Mouse (Mus musculus): ENCODE results near the gene Psmb10.

Psmb10 gene

DNA sequence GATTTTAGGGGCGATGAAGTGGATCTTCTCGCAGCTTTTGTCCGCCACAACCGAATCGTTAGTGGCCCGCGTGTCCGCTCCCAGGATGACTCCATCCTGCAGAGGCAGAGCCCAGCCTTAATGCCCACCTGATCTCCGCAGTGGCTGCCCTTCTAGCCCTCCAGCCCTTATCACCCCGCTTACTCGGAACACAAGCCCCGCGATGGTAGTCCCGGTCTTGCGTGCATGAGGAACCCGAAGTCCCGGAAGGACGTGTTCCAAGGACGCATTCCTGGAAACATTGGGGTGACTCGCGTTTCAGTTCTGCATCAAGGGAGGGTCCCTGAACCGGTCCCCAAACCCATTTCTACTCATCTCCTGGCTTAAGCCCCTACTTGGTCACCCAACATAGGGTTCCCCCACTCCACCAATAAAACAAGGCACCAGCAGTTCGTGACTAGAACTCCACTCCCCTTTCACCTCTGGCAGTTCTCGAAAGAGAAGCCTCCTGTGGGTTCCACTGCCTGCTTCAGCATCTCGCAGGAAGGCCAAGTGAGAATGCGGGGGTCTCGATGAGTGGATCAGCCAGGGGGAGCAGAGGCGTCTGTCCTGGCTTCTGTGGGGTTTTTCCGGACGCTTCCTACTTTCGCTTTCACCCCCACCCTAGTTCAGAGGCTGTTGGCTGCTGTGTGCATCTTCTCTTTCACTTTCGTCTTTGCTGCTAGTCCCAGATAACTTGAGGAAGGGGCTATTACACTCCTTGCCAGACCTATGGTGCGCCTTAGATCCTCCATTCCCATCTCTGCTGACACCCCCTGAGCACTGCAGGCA lies 543 bp downstream of the Psmb10 start:
- peak; percentile 55 for DNase-seq (ENCODE audit: low spot score)

DNA sequence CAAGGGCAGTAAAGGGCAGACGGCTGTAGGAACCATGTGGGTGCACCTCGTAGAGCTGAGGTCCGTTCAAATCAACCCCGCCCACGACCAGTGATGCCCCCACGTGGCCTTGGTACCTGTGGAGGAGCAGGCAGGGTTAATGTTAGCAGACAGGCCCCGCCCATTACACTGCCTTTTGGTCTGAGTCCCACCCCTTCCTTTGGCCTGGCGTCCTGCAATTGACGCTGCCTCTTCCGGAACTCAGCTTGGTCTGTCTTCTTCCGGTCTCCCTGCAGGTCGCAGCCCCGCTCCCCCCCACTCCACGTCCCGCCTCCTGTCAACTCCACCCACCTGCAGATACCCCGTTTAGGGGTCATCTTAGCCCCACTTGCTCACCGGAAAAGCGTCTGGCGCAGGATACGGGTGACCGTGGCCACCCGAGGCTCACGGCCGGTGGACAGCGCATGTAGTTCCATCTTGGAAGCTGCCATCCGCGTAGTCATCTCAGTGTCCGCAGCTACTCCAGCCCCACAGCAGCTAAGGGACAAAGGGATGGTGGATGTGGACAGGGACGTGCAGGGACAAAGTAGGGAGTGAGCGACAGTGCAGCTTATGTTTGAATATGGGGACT lies 1.3 kb downstream of the Psmb10 start:
- DNase-seq (ENCODE audit: low spot score), result peak; percentile 92

DNA sequence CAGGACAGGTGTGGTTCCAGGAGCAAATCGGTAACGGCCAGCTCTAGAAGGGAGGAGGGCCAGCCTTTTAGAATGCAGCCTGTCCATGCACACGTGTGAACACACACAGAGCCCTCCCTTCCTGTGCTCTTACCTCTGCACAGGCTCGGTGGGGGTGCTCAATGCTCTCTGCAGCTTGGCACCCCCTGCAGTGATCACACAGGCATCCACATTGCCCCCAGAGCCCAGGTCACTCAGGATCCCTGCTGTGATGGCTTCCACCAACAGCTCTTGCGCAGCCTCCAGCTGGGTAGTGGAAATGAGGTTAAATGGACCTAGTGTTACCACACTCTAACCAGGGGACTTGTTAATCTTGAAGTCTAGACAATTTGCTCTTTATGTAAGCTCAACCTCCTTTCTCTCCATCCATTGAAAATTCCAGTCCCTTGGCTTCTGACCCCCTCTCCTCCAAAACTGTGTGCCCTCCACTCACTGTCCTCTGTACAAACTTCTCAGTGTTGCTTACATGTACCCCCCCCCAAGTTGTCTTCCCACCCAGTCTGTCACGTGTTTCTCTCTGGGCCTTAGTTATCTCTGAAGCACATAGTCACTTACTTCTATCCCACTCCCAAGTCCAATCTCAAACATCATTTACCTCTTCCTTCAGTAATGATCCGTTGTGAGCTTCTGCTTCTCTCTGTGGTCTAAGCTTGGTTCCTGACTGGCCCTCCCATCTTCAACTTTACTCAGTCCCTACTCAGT lies 2.2 kb downstream of the Psmb10 start:
- no peak for DNase-seq (ENCODE audit: low spot score)

DNA sequence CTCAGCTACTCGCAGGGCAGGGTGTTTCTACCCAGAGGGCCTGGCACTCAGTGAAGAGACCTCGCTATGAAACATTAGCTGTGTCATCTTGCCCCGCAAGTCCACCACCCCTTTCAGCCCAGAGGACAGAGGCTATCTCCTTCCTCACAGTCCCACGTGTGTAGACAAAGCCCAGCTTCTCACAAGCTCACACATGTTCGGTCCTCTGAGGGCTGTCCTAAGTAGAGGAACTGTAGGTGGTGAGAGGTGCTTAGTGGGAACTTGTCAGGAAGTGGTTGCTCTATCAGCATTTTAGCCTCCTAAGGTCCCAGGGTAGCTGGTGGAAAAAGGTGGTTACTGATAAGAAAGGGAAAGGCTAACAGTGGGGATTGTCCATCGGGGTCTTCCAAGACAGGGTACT lies 3.1 kb downstream of the Psmb10 start:
- DNase-seq (ENCODE audit: low spot score), result no peak

DNA sequence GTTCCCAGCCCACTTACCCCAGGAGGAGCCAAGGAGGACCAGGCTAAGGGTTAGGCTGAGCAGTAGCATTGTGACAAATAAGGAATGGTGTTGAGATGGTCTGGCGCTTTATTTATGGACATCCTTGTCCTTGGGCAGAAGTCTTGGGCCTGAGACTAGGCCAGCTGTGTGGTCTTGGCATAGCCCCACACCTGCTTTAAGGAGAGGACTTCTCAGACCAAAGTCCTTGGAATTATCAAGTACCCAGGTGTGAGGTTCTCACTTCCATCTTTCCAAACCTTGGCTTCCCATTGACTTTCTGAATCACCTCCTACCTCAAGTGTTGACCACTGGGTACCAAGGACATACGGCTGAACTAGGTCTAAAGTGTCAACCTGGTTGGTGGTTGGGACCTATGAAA lies 4.5 kb downstream of the Psmb10 start, which contains the start of gene Ctrl:
Gene Ctrl, minus strand, starts transcription at position 101 of the 400 bp plus-strand sequence.
- no peak for DNase-seq (ENCODE audit: low spot score)

DNA sequence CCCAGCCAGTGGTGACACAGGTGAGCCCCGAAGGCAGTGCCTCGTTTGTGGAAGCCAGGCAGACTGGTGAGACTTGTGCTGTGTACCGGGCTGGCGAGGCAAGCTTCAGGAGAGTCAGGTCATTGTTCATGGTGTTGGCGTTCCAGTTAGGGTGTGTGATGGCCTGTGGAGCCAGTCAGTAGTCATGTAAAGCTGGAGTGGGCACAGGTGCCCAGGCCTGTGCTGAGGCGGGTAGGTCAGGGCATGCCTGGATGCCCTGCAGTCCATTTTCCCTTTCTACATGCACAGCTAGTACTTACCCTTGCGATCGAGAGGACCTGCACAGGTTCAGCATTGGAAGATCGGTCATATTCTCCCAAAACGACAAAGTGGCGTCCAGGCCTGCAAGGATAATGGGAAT lies 5.7 kb downstream of the Psmb10 start:
- no peak for DNase-seq (ENCODE audit: low spot score)

DNA sequence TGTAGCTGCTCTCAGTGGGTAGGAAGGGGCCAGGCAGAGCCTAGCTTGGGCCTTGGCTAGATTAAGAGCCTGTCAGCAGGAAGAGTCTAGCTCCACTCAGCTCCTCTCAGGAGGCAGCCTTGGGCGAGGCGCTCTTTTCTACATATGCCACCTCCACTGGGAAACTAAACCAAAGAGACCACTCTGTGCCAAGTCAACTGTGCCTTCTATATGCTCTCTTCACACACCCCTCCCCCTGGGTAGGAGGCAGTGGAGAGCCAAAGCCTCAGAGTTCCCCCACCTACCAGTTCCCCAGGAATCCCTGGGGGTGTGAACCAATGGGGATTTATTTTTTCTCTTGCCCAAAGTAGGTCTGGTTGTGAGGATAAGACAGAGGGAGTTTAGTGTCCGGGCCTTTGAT lies 7.0 kb downstream of the Psmb10 start:
- DNase-seq (ENCODE audit: low spot score), result no peak

DNA sequence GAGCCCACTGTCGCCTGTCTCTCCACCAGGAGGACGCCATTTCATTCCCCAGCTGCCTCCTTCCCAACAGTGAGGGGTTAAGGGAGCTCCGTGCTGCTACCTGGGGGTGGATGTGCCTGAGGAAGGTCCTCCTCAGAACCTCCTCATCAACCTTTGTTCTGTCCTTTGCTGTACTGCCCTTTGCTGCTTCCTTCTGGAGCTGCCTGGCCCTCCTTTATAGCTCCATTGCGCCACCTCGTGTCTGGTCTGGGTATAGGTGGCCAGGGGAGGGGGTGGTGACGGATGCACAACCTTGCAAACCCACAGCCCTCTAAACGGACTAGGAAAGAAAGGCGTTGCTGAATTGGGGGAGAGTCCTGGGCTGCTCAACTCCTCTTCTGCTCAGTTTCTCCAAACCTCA lies 7.6 kb downstream of the Psmb10 start:
- peak; percentile 83 for DNase-seq (ENCODE audit: low spot score)

DNA sequence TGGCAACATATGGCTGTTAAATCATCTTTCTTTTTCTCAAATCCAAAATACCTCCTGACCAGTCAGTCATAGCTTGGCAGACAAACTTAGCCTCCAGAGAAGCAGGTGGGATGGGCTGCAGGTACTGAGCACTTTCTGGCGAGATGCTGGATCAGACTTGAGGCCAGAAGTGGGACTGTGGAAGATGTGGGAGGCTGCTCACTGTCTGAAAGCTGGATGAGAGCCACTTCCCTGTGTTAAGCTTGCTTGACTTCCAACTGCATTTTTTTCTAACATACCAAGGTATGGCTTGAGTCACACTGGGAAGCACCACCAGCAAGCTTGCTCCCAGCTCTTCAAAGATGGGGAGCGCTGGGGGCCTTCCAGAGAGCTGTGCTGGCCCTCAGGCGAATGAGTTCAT lies 13.1 kb downstream of the Psmb10 start:
- DNase-seq (ENCODE audit: low spot score), result no peak

DNA sequence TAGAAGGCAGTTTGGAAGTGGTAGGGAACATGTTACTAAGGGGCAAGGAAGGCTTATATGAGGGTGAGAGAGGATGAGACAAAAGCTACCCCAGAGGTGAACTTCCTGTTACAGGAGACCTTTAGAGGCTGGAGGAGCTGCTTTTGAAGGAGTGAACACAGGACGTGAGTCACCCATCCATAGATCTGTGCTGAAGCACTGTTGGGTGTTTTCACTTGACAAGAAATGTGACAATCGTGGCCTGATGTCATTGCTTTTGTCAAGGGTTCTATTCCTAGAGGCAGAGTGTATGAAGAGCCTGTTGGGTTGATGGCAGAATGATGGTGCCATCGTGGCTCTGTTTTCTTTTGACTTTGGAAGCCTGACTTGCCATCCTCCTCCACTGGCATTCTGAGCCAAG lies 18.9 kb downstream of the Psmb10 start:
- no peak for DNase-seq (ENCODE audit: low spot score)

DNA sequence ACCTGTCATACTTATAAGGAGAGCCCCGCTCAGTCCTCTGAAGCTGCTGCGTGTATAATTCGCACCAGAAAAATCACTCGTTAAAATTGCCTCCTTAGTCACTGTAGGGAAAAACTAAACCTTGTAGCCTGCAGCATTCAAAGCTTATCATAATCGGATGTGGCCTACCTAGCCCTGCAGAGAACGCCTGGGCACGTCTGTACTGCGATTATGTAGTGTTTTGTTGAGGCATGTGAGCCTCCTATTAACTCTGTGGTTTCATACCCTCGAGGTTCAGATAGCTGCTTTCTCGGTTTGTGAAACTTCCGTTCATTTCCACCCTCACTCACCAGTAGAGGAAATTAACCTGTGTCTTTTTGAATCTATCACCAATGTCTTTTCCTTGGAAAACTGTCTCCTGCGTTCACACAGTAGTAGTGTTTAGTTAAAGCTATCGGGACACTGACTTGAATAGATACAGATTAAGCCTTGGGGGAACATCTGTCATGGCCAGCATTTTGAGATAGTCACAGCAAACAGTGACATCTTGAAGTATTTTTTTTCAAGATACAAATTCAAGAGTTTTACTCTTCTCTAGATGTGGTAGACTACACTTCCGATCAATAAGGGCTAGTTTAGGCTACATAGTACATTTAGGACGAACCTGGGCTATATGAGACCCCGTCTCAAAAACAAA lies 37.2 kb downstream of the Psmb10 start:
- no peak for DNase-seq (ENCODE audit: low spot score)

DNA sequence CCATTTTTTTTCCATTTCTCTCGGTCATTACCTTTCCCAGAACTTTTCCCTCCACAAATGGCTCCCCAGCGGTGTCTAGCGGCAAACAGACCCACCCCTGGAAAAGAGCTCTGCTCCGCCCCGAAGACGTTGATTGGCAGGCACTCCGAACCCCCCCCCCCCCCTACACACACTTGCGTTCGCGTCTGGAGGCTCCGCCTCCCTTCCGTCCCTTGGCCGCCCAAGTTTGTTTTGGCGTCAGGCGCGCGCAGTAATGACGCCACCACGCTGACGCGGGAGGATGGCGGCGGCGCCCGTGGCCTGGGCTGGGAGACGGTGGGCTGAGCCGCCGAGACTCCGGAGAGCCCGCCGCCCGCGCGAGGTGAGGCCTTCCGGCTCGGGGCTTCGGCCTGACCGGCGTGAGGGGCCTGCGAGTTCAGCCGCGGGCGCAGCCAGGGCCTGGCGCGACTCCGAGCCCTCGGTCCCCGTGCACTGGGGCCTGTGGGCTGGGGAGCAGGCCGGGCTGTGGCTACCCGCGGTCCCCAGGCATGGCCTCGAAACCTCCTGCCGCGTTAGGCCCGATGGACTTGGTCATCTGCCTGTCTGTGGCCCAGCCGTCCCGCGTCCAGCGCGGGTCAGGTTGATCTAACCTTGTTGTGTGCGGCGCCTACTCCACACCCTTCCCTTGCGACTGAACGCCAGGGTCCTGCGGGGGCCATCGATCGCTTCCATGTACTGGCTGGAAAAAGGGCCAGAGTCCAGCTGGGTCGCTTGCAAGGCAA lies 37.9 kb downstream of the Psmb10 start, which contains the start of gene Pskh1:
Gene Pskh1, plus strand, starts transcription at position 262 of the 761 bp plus-strand sequence.
- peak; percentile 92 for DNase-seq (ENCODE audit: low spot score)

DNA sequence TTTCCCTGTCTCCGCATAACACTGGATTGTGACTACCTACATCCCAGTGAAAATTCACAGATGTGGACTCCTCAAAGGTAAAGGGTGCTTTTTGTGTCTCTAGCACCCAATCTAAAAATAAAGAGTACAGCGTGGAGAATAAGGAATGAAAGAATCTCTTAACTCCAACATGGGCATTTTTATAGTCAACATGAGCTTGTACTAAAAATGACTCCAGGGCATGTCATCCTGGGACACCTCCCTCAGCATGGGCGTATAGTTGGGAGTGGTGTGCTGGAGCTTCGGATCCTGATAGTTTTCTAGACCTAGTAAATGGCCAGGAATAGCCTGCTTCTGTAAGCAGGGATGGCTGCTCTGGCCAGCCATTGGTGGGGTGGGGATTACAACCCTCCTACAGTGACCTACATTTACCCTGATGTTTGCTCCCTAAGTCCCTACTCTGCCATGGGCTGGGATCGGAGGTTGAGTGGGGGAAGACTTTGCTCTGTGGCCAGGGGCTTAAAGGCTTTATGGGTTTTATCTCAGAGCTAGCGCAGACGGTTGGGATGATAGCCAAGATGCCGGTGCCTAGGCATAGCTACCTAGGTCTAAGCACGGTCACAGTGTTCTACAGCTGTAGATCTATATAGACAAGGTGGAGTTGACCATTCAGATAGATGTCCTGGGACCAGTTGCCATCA lies 40.3 kb downstream of the Psmb10 start:
- no peak for DNase-seq (ENCODE audit: low spot score)

DNA sequence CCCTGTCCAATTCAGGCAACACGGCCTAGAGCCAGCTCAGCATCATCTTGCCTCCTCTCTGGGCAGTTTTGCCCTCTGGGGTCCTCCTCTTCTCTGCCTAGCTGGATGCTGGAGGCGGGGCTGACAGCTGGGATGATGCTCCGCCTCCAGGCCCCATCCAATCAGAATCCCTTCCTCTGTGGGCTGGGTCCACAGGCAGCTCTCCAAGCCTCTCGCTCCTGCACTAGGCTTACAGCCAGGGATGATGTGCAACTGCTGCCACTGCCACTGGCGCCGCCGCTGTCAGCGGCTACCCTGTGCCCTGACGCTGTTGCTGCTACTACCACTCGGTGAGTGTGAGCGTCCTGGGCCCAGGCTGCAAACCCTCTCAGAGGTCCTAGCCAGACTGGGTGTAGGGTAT lies 44.9 kb downstream of the Psmb10 start, which contains the start of gene Nrn1l:
Gene Nrn1l, plus strand, starts transcription at position 229 of the 400 bp plus-strand sequence.
- DNase-seq (ENCODE audit: low spot score), result peak; percentile 65

DNA sequence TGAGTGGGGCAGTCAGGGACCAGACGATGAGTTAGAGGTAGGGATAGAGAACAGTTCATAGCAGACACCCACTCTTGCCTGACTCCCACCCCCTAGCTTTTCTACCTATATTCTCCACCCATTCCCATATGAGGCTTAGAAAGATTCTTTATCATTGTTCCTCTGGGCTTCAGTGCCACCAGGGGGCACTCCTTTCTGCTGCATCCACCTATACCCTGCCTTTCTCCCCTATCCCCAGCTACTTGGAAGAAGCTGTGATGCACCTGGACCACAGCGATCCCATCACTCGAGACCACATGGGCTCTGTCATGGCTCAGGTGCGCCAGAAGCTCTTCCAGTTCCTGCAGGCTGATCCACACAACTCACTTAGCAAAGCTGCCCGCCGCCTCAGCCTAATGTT lies 45.8 kb downstream of the Psmb10 start:
- DNase-seq (ENCODE audit: low spot score), result no peak

DNA sequence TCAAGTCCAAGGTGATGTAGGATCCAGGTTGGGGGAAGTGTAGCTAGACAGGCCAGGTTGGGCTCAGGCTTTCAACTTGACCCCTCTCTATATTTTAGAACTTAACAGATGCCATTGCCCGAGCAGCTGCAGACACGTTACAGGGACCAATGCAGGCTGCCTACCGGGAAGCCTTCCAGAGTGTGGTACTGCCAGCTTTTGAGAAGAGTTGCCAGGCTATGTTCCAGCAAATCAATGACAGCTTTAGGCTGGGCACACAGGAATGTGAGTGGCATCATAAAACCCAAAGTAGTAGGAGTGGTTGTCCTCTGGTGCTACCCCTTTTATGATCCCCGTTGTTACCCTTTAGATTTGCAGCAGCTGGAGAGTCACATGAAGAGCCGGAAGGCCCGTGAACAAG lies 47.4 kb downstream of the Psmb10 start:
- DNase-seq (ENCODE audit: low spot score), result no peak

DNA sequence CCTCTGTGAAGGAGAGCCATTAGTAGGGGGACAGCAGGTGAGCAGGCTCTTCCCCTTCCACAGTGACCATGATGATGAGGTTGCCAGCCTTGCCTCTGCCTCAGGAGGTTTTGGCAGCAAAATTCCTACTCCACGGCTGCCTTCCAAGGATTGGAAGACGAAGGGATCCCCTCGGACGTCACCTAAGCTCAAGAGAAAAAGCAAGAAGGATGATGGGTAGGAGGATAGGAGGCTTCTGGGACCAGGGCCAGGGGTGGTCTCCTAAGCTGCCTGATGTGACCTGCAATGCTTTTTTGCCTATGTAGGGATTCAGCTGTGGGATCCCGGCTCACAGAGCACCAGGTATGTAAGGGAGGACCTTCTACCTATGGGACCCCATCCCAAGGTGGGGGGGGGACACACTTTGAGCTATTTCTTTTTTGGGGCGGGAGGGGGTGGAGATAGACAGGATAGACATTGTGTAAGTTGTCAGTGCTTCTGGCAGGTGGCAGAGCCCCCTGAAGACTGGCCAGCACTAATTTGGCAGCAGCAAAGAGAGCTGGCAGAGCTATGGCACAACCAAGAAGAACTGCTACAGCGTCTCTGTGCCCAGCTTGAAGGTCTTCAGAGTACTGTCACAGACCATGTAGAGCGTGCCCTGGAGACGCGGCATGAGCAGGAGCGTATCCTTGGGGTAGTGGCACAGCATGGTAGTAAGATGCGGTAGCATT lies 48.3 kb downstream of the Psmb10 start:
- no peak for DNase-seq (ENCODE audit: low spot score)
